Mouse (Mus musculus): ENCODE data around the gene Cdk4. TPM values are rescaled to one million over a fixed set of nuclear protein-coding genes. Genes with fewer than 3 reads are reported as not detected.

Cdk4 gene
- polyA plus RNA-seq, 1 experiment = 187 TPM

GRCm38 (mm10) chr10:127094382-127094802 is 31.1 kb downstream of the Cdk4 start:
- Histone ChIP-seq H3K4me3 (ENCODE audit: insufficient read depth, low read length) (no peak overlapping the region), H3K27ac (ENCODE audit: insufficient read depth, low read depth, low read length) (no peak overlapping the region), H3K4me1 (ENCODE audit: control insufficient read depth, insufficient read depth, low read length) (no peaks in the 10 kb centered on the region)
- TF ChIP-seq POLR2A (IDR thresholded peaks at IDR 0.05; ENCODE audit: borderline replicate concordance, low read depth, low read length) (no peak), CTCF (IDR thresholded peaks at IDR 0.05; ENCODE audit: low read depth, low read length) (no peak)

DNA sequence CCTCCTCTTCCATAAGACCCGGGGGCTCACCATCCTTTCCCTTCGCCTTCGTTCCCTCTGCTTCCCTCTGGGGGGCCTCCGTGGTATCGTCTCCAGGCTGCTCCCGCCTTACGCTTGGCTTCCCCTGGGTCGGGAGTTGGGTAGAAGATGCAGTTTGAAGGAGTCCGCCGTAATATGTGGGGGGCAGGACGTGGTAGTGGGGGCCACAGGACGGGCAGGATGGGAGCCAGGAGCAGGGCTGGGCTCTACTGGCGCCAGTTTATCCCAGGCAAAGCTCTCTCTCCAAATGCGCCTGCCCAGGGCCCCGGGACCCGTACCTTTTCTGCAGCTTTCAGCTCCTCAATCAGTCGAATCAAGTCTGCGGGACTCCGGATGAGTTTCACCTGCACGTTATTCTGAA is 35.2 kb downstream of the Cdk4 start:
- Histone ChIP-seq H3K27ac (ENCODE audit: insufficient read depth, low read depth, low read length) (no peak overlapping the region), H3K4me1 (ENCODE audit: control insufficient read depth, insufficient read depth, low read length) (peaks cover 6% of the 10 kb centered on the region), H3K4me3 (ENCODE audit: insufficient read depth, low read length) (no peak overlapping the region)
- no peak for TF ChIP-seq POLR2A (IDR thresholded peaks at IDR 0.05; ENCODE audit: borderline replicate concordance, low read depth, low read length)
- TF ChIP-seq CTCF (IDR thresholded peaks at IDR 0.05; ENCODE audit: low read depth, low read length) = no peak

- no peak overlapping the region for H3K27ac ChIP-seq (ENCODE audit: insufficient read depth, low read depth, low read length)
- no peak overlapping the region for H3K4me3 ChIP-seq (ENCODE audit: insufficient read depth, low read length)
- H3K4me1 ChIP-seq (ENCODE audit: control insufficient read depth, insufficient read depth, low read length) = peaks cover 13% of the 10 kb centered on the region
- TF ChIP-seq CTCF (IDR thresholded peaks at IDR 0.05; ENCODE audit: low read depth, low read length) = no peak
- TF ChIP-seq POLR2A (IDR thresholded peaks at IDR 0.05; ENCODE audit: borderline replicate concordance, low read depth, low read length) = no peak
These were observed 35.9 kb downstream of the Cdk4 start for GRCm38 (mm10) chr10:127099191-127099590.

GRCm38 (mm10) chr10:127099868-127100267 is 36.5 kb downstream of the Cdk4 start:
- peaks cover 16% of the 10 kb centered on the region for H3K4me1 ChIP-seq (ENCODE audit: control insufficient read depth, insufficient read depth, low read length)
- H3K27ac ChIP-seq (ENCODE audit: insufficient read depth, low read depth, low read length) = no peak overlapping the region
- no peak for TF ChIP-seq POLR2A (IDR thresholded peaks at IDR 0.05; ENCODE audit: borderline replicate concordance, low read depth, low read length)
- TF ChIP-seq CTCF (IDR thresholded peaks at IDR 0.05; ENCODE audit: low read depth, low read length) = no peak
- H3K4me3 ChIP-seq (ENCODE audit: insufficient read depth, low read length) = no peak overlapping the region

GRCm38 (mm10) chr10:127100414-127100813 is 37.1 kb downstream of the Cdk4 start:
- TF ChIP-seq CTCF (IDR thresholded peaks at IDR 0.05; ENCODE audit: low read depth, low read length) = no peak
- TF ChIP-seq POLR2A (IDR thresholded peaks at IDR 0.05; ENCODE audit: borderline replicate concordance, low read depth, low read length) = no peak
- no peak overlapping the region for H3K27ac ChIP-seq (ENCODE audit: insufficient read depth, low read depth, low read length)
- no peak overlapping the region for H3K4me3 ChIP-seq (ENCODE audit: insufficient read depth, low read length)
- H3K4me1 ChIP-seq (ENCODE audit: control insufficient read depth, insufficient read depth, low read length) = peaks cover 16% of the 10 kb centered on the region

- Histone ChIP-seq H3K4me1 (ENCODE audit: control insufficient read depth, insufficient read depth, low read length) (peaks cover 16% of the 10 kb centered on the region), H3K27ac (ENCODE audit: insufficient read depth, low read depth, low read length) (no peak overlapping the region), H3K4me3 (ENCODE audit: insufficient read depth, low read length) (no peak overlapping the region)
- TF ChIP-seq CTCF (IDR thresholded peaks at IDR 0.05; ENCODE audit: low read depth, low read length) (no peak), POLR2A (IDR thresholded peaks at IDR 0.05; ENCODE audit: borderline replicate concordance, low read depth, low read length) (no peak)
These were observed 37.8 kb downstream of the Cdk4 start for GRCm38 (mm10) chr10:127101151-127101550.

DNA sequence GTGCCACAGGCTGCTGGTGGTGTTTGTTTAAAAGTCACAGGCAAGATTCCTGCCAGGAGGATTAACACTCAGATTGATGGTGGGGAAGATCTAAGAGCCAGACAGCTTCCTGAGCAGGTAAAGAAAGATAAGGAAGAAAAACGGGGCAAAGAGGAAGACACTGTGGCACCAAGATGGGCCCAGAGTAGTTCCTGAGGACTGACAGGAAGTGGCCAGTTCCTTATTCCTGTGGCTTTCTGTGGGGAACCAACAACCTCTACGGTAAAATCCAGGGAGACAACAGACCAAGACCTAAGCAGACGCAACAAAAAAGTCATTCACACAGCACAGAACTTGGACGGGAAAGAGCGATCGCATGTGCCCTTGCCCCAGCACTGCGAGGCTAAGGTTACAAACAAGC is 40.3 kb downstream of the Cdk4 start:
- Histone ChIP-seq H3K27ac (ENCODE audit: insufficient read depth, low read depth, low read length) (peak overlapping the region; percentile 24), H3K4me1 (ENCODE audit: control insufficient read depth, insufficient read depth, low read length) (peaks cover 16% of the 10 kb centered on the region), H3K4me3 (ENCODE audit: insufficient read depth, low read length) (peak overlapping the region; percentile 32)
- TF ChIP-seq POLR2A (IDR thresholded peaks at IDR 0.05; ENCODE audit: borderline replicate concordance, low read depth, low read length) = no peak
- no peak for TF ChIP-seq CTCF (IDR thresholded peaks at IDR 0.05; ENCODE audit: low read depth, low read length)

GRCm38 (mm10) chr10:127107563-127108261 is 44.4 kb downstream of the Cdk4 start:
- peaks cover 16% of the 10 kb centered on the region for H3K4me1 ChIP-seq (ENCODE audit: control insufficient read depth, insufficient read depth, low read length)
- no peak overlapping the region for H3K27ac ChIP-seq (ENCODE audit: insufficient read depth, low read depth, low read length)
- H3K4me3 ChIP-seq (ENCODE audit: insufficient read depth, low read length) = no peak overlapping the region
- TF ChIP-seq POLR2A (IDR thresholded peaks at IDR 0.05; ENCODE audit: borderline replicate concordance, low read depth, low read length) (no peak), CTCF (IDR thresholded peaks at IDR 0.05; ENCODE audit: low read depth, low read length) (no peak)

DNA sequence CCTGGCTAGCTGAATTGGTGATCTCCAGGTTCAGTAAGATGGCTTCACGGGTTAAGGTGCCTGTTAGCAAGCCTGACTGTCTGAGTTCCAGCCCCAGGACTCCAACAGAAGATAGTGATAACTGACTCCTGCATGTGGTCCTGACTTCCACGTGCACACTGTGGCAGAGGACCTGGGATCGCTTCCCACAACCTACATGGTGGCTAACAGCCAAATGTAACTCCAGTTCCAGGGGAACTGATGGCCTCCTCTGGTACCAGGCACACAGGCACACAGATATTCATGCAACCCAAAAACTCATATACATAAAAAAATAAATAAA is 44.9 kb downstream of the Cdk4 start:
- Histone ChIP-seq H3K4me3 (ENCODE audit: insufficient read depth, low read length) (no peak overlapping the region), H3K4me1 (ENCODE audit: control insufficient read depth, insufficient read depth, low read length) (peaks cover 13% of the 10 kb centered on the region), H3K27ac (ENCODE audit: insufficient read depth, low read depth, low read length) (no peak overlapping the region)
- no peak for TF ChIP-seq CTCF (IDR thresholded peaks at IDR 0.05; ENCODE audit: low read depth, low read length)
- TF ChIP-seq POLR2A (IDR thresholded peaks at IDR 0.05; ENCODE audit: borderline replicate concordance, low read depth, low read length) = no peak

- Histone ChIP-seq H3K27ac (ENCODE audit: insufficient read depth, low read depth, low read length) (no peak overlapping the region), H3K4me3 (ENCODE audit: insufficient read depth, low read length) (no peak overlapping the region)
- no peak for TF ChIP-seq CTCF (IDR thresholded peaks at IDR 0.05; ENCODE audit: low read depth, low read length)
- TF ChIP-seq POLR2A (IDR thresholded peaks at IDR 0.05; ENCODE audit: borderline replicate concordance, low read depth, low read length) = no peak
These were observed 47.9 kb downstream of the Cdk4 start for GRCm38 (mm10) chr10:127111001-127111887.

More at GRCm38 (mm10) chr10:127111001-127111887, 47.9 kb downstream of the Cdk4 start:
- peaks cover 4% of the 10 kb centered on the region; the same call in 1 of the 2 replicates for H3K4me1 ChIP-seq (ENCODE audit: control insufficient read depth, insufficient read depth, low read length)
